Mouse (Mus musculus) neural tube, embryonic 11.5 days (tissue): Measurements from ENCODE around the gene Cyp39a1. TPM values are rescaled to one million over a fixed set of nuclear protein-coding genes. Genes with fewer than 3 reads are reported as not detected.

ENCODE experiments used
- ATAC-seq: fragments of 200-750 bp; cut with Nextera tagmentation; 2 replicates; pipeline ENCODE4 v1.8.0; 2017; ENCODE audit warnings: moderate number of reproducible peaks, mild to moderate bottlenecking, moderate TSS enrichment, moderate library complexity; ENCODE audit not compliant: insufficient read depth, low FRiP score, low TSS enrichment
- DNase-seq: peaks from one replicate; pipeline ENCODE4 v3.0.0-alpha.2; 2015; ENCODE audit warnings: low spot score
- H3K27ac ChIP-seq: fragments of 300-500 bp; sonication (generic); 2 replicates; pipeline ENCODE4 v1.5.1; 2014; ENCODE audit warnings: low read depth, mild to moderate bottlenecking, low read length
- H3K27me3 ChIP-seq: fragments of 300-500 bp; sonication (generic); 2 replicates; pipeline ENCODE4 v1.6.1; 2014; ENCODE audit warnings: mild to moderate bottlenecking, low read length, mixed read lengths; ENCODE audit not compliant: control insufficient read depth, insufficient read depth
- H3K36me3 ChIP-seq: fragments of 300-500 bp; sonication (generic); 2 replicates; pipeline ENCODE4 v1.6.1; 2014; ENCODE audit warnings: mild to moderate bottlenecking, low read length, moderate library complexity, mixed read lengths; ENCODE audit not compliant: control insufficient read depth, insufficient read depth
- H3K4me1 ChIP-seq: fragments of 300-500 bp; sonication (generic); 2 replicates; pipeline ENCODE4 v1.6.1; 2014; ENCODE audit warnings: low read length, mixed read lengths; ENCODE audit not compliant: control insufficient read depth, insufficient read depth
- H3K4me2 ChIP-seq: fragments of 300-500 bp; sonication (generic); 2 replicates; pipeline ENCODE4 v1.6.1; 2014; ENCODE audit warnings: low read depth, mild to moderate bottlenecking, moderate library complexity
- H3K4me3 ChIP-seq: fragments of 300-500 bp; sonication (generic); 2 replicates; pipeline ENCODE4 v1.5.1; 2014; ENCODE audit warnings: low read depth, low read length
- H3K9ac ChIP-seq: fragments of 300-500 bp; sonication (generic); 2 replicates; pipeline ENCODE4 v1.6.1; 2014; ENCODE audit warnings: mild to moderate bottlenecking, low read length
- H3K9me3 ChIP-seq: fragments of 300-500 bp; sonication (generic); 2 replicates; pipeline ENCODE4 v1.6.1; 2016; ENCODE audit warnings: low read length; ENCODE audit not compliant: control insufficient read depth
- WGBS: fragments of 180-500 bp; shearing (Covaris S2); extraction: QIAGEN DNeasy Blood & Tissue Kit; methylation state at CpG from one replicate; pipeline ENCODE4 v1.1.7; 2014; 5-methylcytosine and 5-hydroxymethylcytosine counted together
- polyA plus RNA-seq: library from polyadenylated mRNA; unstranded; fragments of >200 nt; fragmentation: Nextera tagmentation; extraction: Ambion mirVana; gene quantifications from 2 replicates; pipeline ENCODE4 v1.2.1, GENCODE M21; 2014

The Cyp39a1 gene
- polyA plus RNA-seq, 1 experiment from 2014 or later, result 25.2 TPM

- Histone ChIP-seq H3K9me3 (no peaks in the 10 kb centered on the region), H3K9ac (no peak overlapping the region), H3K27me3 (no peaks in the 10 kb centered on the region), H3K36me3 (no peaks in the 10 kb centered on the region), H3K4me1 (no peaks in the 10 kb centered on the region), H3K4me2 (no peak overlapping the region), H3K27ac (no peak overlapping the region), H3K4me3 (no peak overlapping the region)
- peak; percentile 63 for DNase-seq
- 71% methylated on average over 6 of the region's 6 CpGs for WGBS
- no peak for ATAC-seq
These were observed 33.8 kb downstream of the Cyp39a1 start for GRCm38 (mm10) chr17:43701060-43701459.

GRCm38 (mm10) chr17:43704216-43704930 is 37.1 kb downstream of the Cyp39a1 start:
- no peaks in the 10 kb centered on the region for H3K36me3 ChIP-seq
- no peak overlapping the region for H3K9ac ChIP-seq
- no peak overlapping the region for H3K27ac ChIP-seq
- DNase-seq (no peak), ATAC-seq (no peak)
- H3K4me1 ChIP-seq, result no peaks in the 10 kb centered on the region
- WGBS, result 92% methylated on average over 12 of the region's 12 CpGs
- no peaks in the 10 kb centered on the region for H3K9me3 ChIP-seq
- H3K4me3 ChIP-seq, result no peak overlapping the region
- H3K4me2 ChIP-seq, result no peak overlapping the region
- H3K27me3 ChIP-seq, result no peaks in the 10 kb centered on the region

- no peak for ATAC-seq
- Histone ChIP-seq H3K27me3 (no peaks in the 10 kb centered on the region), H3K9ac (no peak overlapping the region), H3K27ac (no peak overlapping the region), H3K4me3 (no peak overlapping the region), H3K4me2 (no peak overlapping the region), H3K4me1 (no peaks in the 10 kb centered on the region), H3K9me3 (no peaks in the 10 kb centered on the region), H3K36me3 (no peaks in the 10 kb centered on the region)
- DNase-seq, result no peak
- 91% methylated on average over 3 of the region's 3 CpGs for WGBS
These were observed 39.5 kb downstream of the Cyp39a1 start for GRCm38 (mm10) chr17:43706749-43707148.

GRCm38 (mm10) chr17:43707254-43707653 is 40.0 kb downstream of the Cyp39a1 start:
- DNase-seq, result no peak
- no peaks in the 10 kb centered on the region for H3K9me3 ChIP-seq
- H3K27me3 ChIP-seq, result no peaks in the 10 kb centered on the region
- no peak overlapping the region for H3K4me3 ChIP-seq
- no peaks in the 10 kb centered on the region for H3K36me3 ChIP-seq
- H3K4me1 ChIP-seq, result no peaks in the 10 kb centered on the region
- no peak overlapping the region for H3K27ac ChIP-seq
- WGBS, result 88% methylated on average over 3 of the region's 3 CpGs
- H3K4me2 ChIP-seq, result no peak overlapping the region
- no peak for ATAC-seq
- no peak overlapping the region for H3K9ac ChIP-seq

GRCm38 (mm10) chr17:43711557-43712352 is 44.5 kb downstream of the Cyp39a1 start:
- 84% methylated on average over 7 of the region's 7 CpGs for WGBS
- no peak overlapping the region for H3K9ac ChIP-seq
- DNase-seq, result no peak
- no peak overlapping the region for H3K4me2 ChIP-seq
- no peaks in the 10 kb centered on the region for H3K27me3 ChIP-seq
- no peak overlapping the region for H3K27ac ChIP-seq
- no peaks in the 10 kb centered on the region for H3K36me3 ChIP-seq
- no peak for ATAC-seq
- no peak overlapping the region for H3K4me3 ChIP-seq
- H3K9me3 ChIP-seq, result no peaks in the 10 kb centered on the region
- no peaks in the 10 kb centered on the region for H3K4me1 ChIP-seq

- WGBS, result 86% methylated on average over 3 of the region's 3 CpGs
- Histone ChIP-seq H3K27me3 (no peaks in the 10 kb centered on the region), H3K27ac (no peak overlapping the region), H3K36me3 (no peaks in the 10 kb centered on the region), H3K4me2 (no peak overlapping the region), H3K4me3 (no peak overlapping the region), H3K4me1 (no peaks in the 10 kb centered on the region), H3K9me3 (no peaks in the 10 kb centered on the region), H3K9ac (no peak overlapping the region)
- ATAC-seq (no peak), DNase-seq (no peak)
These were observed 47.0 kb downstream of the Cyp39a1 start for GRCm38 (mm10) chr17:43714191-43714590.

- ATAC-seq (no peak), DNase-seq (no peak)
- no peak overlapping the region for H3K9ac ChIP-seq
- no peak overlapping the region for H3K4me2 ChIP-seq
- H3K4me1 ChIP-seq, result no peaks in the 10 kb centered on the region
- H3K27me3 ChIP-seq, result no peaks in the 10 kb centered on the region
- H3K27ac ChIP-seq, result no peak overlapping the region
- H3K36me3 ChIP-seq, result no peaks in the 10 kb centered on the region
- H3K9me3 ChIP-seq, result no peaks in the 10 kb centered on the region
- 73% methylated on average over 7 of the region's 7 CpGs for WGBS
- H3K4me3 ChIP-seq, result no peak overlapping the region
These were observed 49.4 kb downstream of the Cyp39a1 start for GRCm38 (mm10) chr17:43716601-43717000.

- Histone ChIP-seq H3K36me3 (no peaks in the 10 kb centered on the region), H3K9ac (no peak overlapping the region), H3K4me3 (no peak overlapping the region), H3K9me3 (no peaks in the 10 kb centered on the region), H3K27ac (no peak overlapping the region), H3K4me1 (no peaks in the 10 kb centered on the region), H3K4me2 (no peak overlapping the region), H3K27me3 (no peaks in the 10 kb centered on the region)
- WGBS, result 88% methylated on average over 3 of the region's 3 CpGs
- ATAC-seq (no peak), DNase-seq (no peak)
These were observed 52.2 kb downstream of the Cyp39a1 start for GRCm38 (mm10) chr17:43719401-43719800.

- Histone ChIP-seq H3K9ac (no peak overlapping the region), H3K9me3 (no peaks in the 10 kb centered on the region), H3K4me1 (no peaks in the 10 kb centered on the region), H3K27ac (no peak overlapping the region), H3K4me2 (no peak overlapping the region), H3K4me3 (no peak overlapping the region), H3K36me3 (no peaks in the 10 kb centered on the region), H3K27me3 (no peaks in the 10 kb centered on the region)
- WGBS, result 97% methylated on average over 2 of the region's 2 CpGs
- no peak for DNase-seq
- ATAC-seq, result no peak
These were observed 57.3 kb downstream of the Cyp39a1 start for GRCm38 (mm10) chr17:43724480-43724879.
